Mouse (Mus musculus) erythroblast, embryonic 14.5 days (primary cell): ENCODE measurements around the gene 1700123O20Rik. TPM values are rescaled to one million over a fixed set of nuclear protein-coding genes. Genes with fewer than 3 reads are reported as not detected.

Source experiments
- H3K27me3 ChIP-seq: 2 replicates; pipeline ENCODE4 v1.6.1; 2012; ENCODE audit warnings: inconsistent platforms; ENCODE audit not compliant: control insufficient read depth
- H3K36me3 ChIP-seq: 2 replicates; pipeline ENCODE4 v1.6.1; 2012; ENCODE audit warnings: mild to moderate bottlenecking, inconsistent platforms; ENCODE audit not compliant: control insufficient read depth
- H3K4me1 ChIP-seq: 2 replicates; pipeline ENCODE4 v1.6.1; 2012; ENCODE audit warnings: inconsistent platforms; ENCODE audit not compliant: control insufficient read depth
- H3K4me3 ChIP-seq: replicated peaks from 2 replicates; pipeline ENCODE3; 2012; ENCODE audit warnings: moderate library complexity, mild to moderate bottlenecking, inconsistent platforms
- H3K9me3 ChIP-seq: 2 replicates; pipeline ENCODE4 v1.6.1; 2012; ENCODE audit warnings: low read length, inconsistent platforms, mixed read lengths; ENCODE audit not compliant: control insufficient read depth
- GATA1 ChIP-seq: IDR thresholded peaks from 2 replicates; pipeline ENCODE4 v1.6.1; 2012; ENCODE audit warnings: low read length, inconsistent platforms, mixed read lengths
- TAL1 ChIP-seq: IDR thresholded peaks from 3 replicates; pipeline ENCODE4 v1.6.1; 2012; ENCODE audit warnings: low read length, inconsistent platforms, mixed read lengths
- polyA plus RNA-seq: library from polyadenylated mRNA; stranded (reverse); fragments of >175 nt; gene quantifications from 2 replicates; pipeline ENCODE4 v1.2.3, GENCODE M21; 2012

Gene 1700123O20Rik
- polyA plus RNA-seq, 1 experiment: 4.9 TPM

DNA sequence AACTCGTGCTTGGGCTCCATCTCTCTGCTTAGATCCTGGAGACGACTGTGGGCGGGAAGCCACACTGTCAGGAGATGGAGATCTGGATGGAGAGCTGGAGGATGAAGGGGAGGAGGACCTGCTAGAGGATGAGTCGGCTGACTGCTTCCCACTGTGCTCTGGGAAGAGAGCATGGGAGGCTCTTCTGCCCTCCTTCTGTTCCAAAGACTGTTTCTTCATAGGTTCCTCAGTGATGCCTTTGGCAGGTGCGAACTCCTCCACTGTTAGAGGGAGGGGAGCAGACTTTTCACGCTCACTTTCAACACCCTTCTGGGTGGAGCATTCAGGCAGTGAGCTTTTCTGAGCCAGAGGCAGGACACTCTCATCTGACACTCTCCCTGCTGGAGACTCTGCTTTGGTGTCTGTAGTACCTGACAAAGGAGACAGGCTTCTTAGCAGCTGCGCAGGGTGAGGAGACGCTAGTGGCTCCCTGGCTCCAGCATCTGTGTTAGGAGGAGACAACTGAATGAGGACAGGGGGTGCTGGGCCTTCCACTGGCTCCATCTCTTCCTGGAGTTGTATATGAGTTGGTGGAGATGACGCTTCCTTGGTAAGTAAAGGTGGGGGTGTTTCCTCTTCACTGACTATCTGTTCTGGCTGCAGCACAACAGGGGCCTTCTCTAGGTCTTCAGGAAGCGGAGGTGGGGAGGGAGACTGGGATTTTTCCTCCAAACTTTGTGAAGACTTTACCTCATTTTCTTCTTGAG is 21.4 kb upstream of the 1700123O20Rik start:
- no peaks in the 10 kb centered on the region for H3K27me3 ChIP-seq
- TF ChIP-seq TAL1: no peak
- no peak for TF ChIP-seq GATA1
- H3K4me3 ChIP-seq: no peak overlapping the region
- no peaks in the 10 kb centered on the region for H3K4me1 ChIP-seq
- H3K36me3 ChIP-seq: peaks cover 96% of the 10 kb centered on the region
- no peaks in the 10 kb centered on the region for H3K9me3 ChIP-seq

DNA sequence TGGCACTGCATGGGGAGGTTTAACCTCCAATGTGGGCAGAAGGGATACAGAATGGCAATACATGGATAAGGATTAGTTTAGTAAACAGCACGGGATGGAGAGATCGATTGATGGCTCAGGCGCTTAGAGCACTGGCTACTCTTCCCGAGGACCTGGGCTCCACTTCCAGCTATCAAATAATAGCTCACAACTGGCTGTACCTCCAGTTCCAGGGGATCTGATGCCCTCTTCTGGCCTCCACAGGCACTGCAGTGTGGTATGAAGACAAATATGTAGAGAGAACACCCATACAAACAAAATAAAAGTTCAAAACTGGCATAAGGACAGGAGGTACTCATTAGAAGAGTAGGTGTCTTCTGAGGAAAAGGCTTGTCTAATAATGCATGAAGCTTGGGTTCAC is 16.6 kb upstream of the 1700123O20Rik start:
- TF ChIP-seq GATA1 (no peak), TAL1 (no peak)
- Histone ChIP-seq H3K9me3 (no peaks in the 10 kb centered on the region), H3K36me3 (peaks cover 87% of the 10 kb centered on the region), H3K4me3 (no peak overlapping the region), H3K4me1 (peaks cover 2% of the 10 kb centered on the region; the same call in 1 of the 2 replicates), H3K27me3 (no peaks in the 10 kb centered on the region)

DNA sequence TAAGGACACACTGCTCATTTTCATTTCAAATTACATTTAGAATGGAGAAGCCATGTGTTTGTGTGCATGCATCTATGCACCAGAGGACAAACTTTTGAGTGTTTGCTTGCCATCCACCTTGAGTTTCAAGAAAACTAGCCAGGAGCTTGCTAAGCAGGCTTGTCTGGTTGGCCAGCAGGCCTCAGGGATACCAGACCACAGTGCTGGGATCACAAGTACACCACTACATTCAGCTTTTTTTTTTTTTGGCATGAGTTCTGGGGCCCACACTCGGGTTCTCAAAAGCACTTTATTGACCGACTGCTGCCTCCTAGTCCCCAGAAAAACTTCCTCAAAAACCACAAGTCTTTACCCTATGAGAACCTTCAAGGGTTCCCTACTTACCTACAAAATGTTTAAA is 11.7 kb upstream of the 1700123O20Rik start:
- H3K36me3 ChIP-seq: peaks cover 89% of the 10 kb centered on the region

DNA sequence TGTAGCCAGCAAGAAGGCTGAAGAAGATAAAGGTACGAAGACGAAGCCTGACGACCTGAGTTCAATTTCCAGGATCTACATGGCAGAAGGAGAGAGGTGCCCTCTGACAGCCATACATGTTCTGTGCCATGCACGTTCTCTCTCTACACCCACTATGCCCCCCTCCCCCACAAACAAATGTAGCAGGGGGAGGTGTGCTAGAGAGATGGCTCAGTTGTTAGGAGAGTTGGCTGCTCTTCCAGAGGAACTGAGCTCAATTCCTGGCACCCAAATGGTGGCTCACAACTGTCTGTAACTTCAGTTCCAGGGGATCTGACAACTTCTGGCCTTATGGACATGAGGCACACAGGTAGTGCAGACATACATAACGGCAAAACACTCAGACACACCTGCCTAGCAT is 9.7 kb upstream of the 1700123O20Rik start:
- Histone ChIP-seq H3K4me1 (peaks cover 2% of the 10 kb centered on the region), H3K36me3 (peaks cover 88% of the 10 kb centered on the region), H3K4me3 (no peak overlapping the region), H3K9me3 (no peaks in the 10 kb centered on the region), H3K27me3 (no peaks in the 10 kb centered on the region)
- TF ChIP-seq GATA1: no peak
- no peak for TF ChIP-seq TAL1

More for the DNA sequence above, 11.7 kb upstream of the 1700123O20Rik start:
- no peak for TF ChIP-seq GATA1
- TF ChIP-seq TAL1: no peak
- Histone ChIP-seq H3K9me3 (no peaks in the 10 kb centered on the region), H3K4me3 (no peak overlapping the region), H3K4me1 (peaks cover 2% of the 10 kb centered on the region), H3K27me3 (no peaks in the 10 kb centered on the region)

DNA sequence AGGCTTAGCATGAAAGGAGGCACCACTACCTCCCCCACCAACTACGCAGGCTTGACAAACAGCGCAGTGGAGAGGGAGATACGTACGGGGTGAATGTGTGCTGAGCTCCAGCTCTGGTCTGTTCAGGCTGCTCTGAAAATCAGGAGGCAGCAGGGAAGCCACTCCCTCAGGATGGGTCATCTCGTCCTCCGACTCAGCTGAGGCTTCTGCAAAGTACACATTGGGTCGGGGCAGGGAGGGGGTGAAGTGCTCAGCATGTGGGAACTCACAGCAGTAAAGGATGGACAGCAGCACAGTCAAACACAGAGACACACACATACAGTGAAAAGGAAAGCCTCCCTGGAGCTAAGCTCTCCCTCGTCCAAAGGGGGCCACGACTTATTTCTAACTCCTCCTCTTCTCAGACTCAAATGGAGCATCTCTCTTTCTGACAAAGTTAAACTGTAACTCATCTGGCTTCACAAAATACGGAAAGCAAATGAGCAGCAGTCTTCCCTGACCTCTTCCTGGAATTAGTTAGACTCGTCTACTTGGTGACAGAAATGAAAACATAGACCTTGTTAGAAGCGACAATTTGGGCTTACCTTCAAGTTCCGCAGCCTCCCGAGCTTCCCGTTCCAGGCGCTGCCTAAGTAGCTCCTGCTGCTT is 7.2 kb upstream of the 1700123O20Rik start:
- no peak for TF ChIP-seq GATA1
- no peak for TF ChIP-seq TAL1
- Histone ChIP-seq H3K9me3 (no peaks in the 10 kb centered on the region), H3K4me1 (peaks cover 17% of the 10 kb centered on the region), H3K27me3 (no peaks in the 10 kb centered on the region), H3K36me3 (peaks cover 88% of the 10 kb centered on the region), H3K4me3 (no peak overlapping the region)

- Histone ChIP-seq H3K9me3 (no peaks in the 10 kb centered on the region), H3K36me3 (peaks cover 60% of the 10 kb centered on the region), H3K4me1 (peaks cover 34% of the 10 kb centered on the region), H3K27me3 (no peaks in the 10 kb centered on the region), H3K4me3 (no peak overlapping the region)
- TF ChIP-seq GATA1: no peak
- no peak for TF ChIP-seq TAL1
These were observed 3.6 kb upstream of the 1700123O20Rik start for GRCm38 (mm10) chr14:54682396-54682795.

GRCm38 (mm10) chr14:54685471-54685870 is 545 bp upstream of the 1700123O20Rik start:
- H3K36me3 ChIP-seq: peaks cover 58% of the 10 kb centered on the region
- TF ChIP-seq TAL1: no peak
- no peak for TF ChIP-seq GATA1
- peaks cover 52% of the 10 kb centered on the region for H3K4me1 ChIP-seq

GRCm38 (mm10) chr14:54686522-54687143 is 617 bp downstream of the 1700123O20Rik start, which contains the start of gene Acin1:
Gene Acin1, minus strand, starts transcription at chr14:54686931.
- Histone ChIP-seq H3K36me3 (peaks cover 59% of the 10 kb centered on the region), H3K4me1 (peaks cover 52% of the 10 kb centered on the region), H3K9me3 (no peaks in the 10 kb centered on the region), H3K27me3 (no peaks in the 10 kb centered on the region), H3K4me3 (peak within 1 kb of the TSS; percentile 100)
- TF ChIP-seq GATA1: no peak
- TF ChIP-seq TAL1: no peak

More at GRCm38 (mm10) chr14:54685471-54685870, 545 bp upstream of the 1700123O20Rik start:
- peak overlapping the region; percentile 100 for H3K4me3 ChIP-seq
- H3K27me3 ChIP-seq: no peaks in the 10 kb centered on the region
- H3K9me3 ChIP-seq: no peaks in the 10 kb centered on the region

GRCm38 (mm10) chr14:54687251-54687650 is 1.2 kb downstream of the 1700123O20Rik start:
- TF ChIP-seq GATA1 (no peak), TAL1 (no peak)
- no peaks in the 10 kb centered on the region for H3K9me3 ChIP-seq
- peaks cover 46% of the 10 kb centered on the region for H3K4me1 ChIP-seq
- peaks cover 53% of the 10 kb centered on the region for H3K36me3 ChIP-seq
- no peaks in the 10 kb centered on the region for H3K27me3 ChIP-seq
- H3K4me3 ChIP-seq: peak overlapping the region; percentile 100
